Mouse (Mus musculus): ENCODE data around the gene Akap13.
"Not testable (repeated sequence)": the region's sequence is repeated elsewhere in the genome, so short reads cannot be mapped to it uniquely, and the experiment has no call there.

The Akap13 gene

GRCm38 (mm10) chr7:75759992-75760514, 304.7 kb downstream of the Akap13 start:
- in situ Hi-C loops (cut with MseI, MboI): no loop called here

- in situ Hi-C loops (cut with MseI, MboI): not testable (repeated sequence)
Measured at GRCm38 (mm10) chr7:75760661-75761319, 305.5 kb downstream of the Akap13 start.

- in situ Hi-C loops (cut with MseI, MboI): not testable (repeated sequence)
Measured at GRCm38 (mm10) chr7:75762225-75762624, 306.9 kb downstream of the Akap13 start.

DNA sequence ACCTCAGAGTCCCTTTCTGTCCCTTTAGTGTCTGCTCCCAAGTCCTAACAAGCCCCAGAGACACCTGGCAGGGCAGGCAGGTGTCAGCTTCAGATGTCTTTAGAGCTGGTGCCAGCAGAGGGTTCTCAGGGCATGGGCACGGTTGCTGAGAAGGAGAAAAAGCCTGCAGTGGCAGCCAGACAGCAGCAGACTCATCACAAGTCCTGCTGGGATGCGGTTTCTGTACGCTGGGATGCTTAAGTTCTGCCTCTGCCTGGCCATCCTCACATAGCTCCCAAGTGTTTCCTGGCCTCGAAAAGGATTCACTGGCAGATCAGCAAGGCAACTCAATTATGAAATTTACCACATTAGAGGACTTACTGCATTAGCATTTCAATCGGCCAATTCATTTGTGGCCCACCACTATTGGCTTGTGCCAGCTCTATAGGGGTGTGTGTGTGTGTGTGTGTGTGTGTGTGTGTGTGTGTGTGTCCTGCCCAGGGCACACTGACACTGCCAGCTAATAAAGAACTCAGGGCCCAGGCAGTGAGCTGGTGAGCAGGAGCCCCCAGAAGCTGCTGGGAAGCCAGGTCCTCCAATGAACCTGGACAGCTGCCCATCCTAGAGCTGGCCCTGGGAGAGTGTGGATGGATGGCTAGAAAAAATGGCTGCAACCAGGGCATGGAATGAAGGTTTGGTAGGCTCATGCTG, 311.9 kb downstream of the Akap13 start:
- in situ Hi-C loops (cut with MseI, MboI): not testable (repeated sequence)

DNA sequence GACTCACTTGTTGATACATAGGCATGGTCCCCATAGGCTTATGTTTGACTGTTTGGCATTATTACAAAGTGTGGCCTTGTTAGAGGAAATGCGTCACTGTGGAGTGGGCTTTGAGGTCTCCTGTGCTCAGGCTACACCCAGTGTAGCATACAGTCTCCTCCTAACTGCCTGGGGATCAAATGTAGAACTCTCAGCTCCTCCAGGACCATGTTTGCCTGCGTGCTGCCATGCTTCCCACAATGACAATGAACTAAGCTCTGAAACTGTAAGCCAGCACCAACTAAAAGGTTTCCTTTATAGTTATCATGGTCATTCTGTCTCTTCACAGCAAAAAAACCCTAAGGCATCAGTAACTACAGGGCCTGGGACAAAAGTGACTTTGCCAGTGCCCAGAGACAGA, 312.8 kb downstream of the Akap13 start:
- in situ Hi-C loops (cut with MseI, MboI): no loop called here

- in situ Hi-C loops (cut with MseI, MboI): no loop called here
Measured at GRCm38 (mm10) chr7:75769909-75770308, 314.6 kb downstream of the Akap13 start.

DNA sequence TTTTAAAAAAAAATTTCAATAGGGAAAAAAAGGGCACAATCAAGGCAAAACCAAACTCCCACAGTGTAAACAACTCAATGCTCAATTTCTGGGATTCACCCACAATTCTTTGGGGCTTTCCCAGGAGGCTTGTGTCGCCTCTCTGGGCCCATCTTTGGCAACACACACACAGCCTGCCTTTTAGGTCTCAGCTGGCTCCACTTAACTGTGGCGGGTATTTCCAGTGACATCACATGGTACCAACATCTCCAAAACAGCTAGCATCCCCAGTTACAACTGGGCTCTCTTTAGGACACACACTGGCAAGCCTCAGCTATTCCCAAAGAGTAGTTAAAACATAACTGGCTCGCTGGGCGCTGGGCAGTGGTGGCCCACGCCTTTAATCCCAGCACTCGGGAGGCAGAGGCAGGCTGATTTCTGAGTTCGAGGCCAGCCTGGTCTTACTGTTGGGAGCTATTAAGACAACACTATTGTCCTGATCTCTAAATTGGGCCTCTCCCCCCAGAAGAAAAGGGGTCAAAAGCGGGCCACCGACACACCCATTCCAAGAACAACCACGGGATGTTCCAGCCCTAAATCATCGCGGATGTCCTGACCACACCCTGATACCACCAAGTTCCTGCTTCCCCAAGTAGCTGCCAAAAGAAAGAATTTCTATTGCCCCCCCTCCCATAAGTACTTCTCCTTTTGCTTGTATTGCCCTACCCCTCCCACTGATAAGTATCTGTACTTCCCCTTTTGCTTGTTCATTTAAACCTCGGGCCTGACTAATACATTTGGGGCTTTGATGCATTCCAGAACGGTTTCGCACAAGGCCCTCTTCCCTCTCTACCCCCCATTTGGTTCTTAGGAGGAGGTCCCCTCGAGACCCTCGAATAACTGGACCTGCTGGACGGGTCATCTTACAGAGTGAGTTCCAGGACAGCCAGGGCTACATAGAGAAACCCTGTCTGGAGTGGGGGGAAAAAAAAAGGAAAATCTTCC, 319.1 kb downstream of the Akap13 start:
- in situ Hi-C loops (cut with MseI, MboI): not testable (repeated sequence)

DNA sequence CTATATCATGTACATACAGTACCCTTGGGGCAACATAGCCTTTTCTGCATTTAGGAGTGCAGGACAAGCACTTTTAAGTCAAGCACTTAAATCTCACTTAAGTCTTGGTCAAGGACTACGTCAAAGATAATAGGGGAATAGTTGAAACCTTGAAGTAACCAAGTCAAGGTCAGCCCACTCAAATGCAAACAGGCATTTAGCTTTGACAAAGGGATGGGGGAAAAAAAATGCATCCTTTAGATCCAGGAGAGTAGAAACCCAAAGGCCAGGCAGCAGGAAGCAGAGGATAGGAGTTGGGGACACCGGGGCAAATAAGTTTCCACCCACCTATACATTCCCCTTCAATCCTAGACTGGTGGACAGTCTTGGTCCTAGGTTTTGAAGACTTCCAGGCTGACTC, 322.7 kb downstream of the Akap13 start:
- in situ Hi-C loops (cut with MseI, MboI): no loop called here

DNA sequence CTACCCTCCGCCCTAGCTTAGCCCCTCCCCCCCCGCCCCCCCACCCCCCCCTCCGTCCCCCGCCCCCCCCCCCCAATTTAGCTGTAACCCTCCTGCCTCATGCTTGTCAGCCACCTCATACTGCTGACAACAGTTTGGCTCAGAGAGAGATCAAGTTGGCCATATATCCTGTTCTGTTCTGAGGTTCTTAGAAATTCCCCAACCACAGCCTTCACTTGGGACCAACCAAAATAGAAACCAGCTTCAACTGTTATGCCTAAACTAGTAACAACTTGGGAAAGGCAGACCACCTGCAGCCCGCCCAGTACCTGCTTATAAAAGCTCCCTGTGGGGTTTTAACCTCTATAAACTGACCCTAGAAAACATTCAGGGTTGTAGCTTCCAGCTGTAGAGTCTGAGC, 325.5 kb downstream of the Akap13 start:
- in situ Hi-C loops (cut with MseI, MboI): no loop called here

- in situ Hi-C loops (cut with MseI, MboI): no loop called here
Measured at GRCm38 (mm10) chr7:75781298-75781947, 326.1 kb downstream of the Akap13 start.

GRCm38 (mm10) chr7:75781948-75782722, 326.8 kb downstream of the Akap13 start:
- in situ Hi-C loops (cut with MseI, MboI): no loop called here

DNA sequence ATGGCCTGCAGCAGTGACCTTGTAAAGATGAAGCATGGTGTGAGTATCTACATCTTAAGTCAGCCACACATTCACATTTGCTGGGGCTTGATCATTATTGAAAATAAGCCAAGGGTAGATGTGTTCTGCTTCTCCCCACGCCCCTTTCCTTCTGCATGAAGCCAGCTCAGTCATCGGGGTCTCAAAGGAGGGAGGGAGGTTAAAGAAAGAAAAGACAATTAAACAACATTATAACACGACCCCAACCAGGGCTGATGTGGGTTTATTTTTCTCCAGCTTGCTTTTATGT, 327.3 kb downstream of the Akap13 start:
- in situ Hi-C loops (cut with MseI, MboI): no loop called here

GRCm38 (mm10) chr7:75785388-75786328, 330.3 kb downstream of the Akap13 start:
- in situ Hi-C loops (cut with MseI, MboI): loop anchor here (5.0 kb wide), 1 partner anchor 52 kb away; no protein-coding TSS in a partner anchor

DNA sequence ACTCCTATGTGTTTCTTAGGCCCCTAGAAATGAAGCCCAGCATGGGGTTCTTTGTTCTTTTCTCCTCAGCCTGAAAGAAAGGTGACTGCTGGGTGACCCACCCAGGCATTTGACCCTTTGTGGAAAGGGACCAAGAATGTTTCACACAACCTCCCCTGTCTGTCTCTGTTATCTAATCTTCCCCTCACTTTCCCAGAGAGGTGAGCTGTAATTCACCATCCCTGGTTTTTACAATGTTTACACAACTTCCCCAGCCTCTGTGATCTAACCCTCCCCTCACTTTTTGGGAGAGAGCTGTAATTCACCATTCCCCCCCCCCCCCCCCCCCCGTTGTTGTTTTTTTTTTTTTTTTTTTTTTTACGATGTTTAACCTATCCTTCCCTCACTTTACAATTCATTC, 331.5 kb downstream of the Akap13 start:
- in situ Hi-C loops (cut with MseI, MboI): loop anchor here (5.0 kb wide), 1 partner anchor 50 kb away; no protein-coding TSS in a partner anchor

- in situ Hi-C loops (cut with MseI, MboI): loop anchor here (5.0 kb wide), 1 partner anchor 50 kb away; no protein-coding TSS in a partner anchor
Measured at GRCm38 (mm10) chr7:75787371-75787770, 332.0 kb downstream of the Akap13 start.

- in situ Hi-C loops (cut with MseI, MboI): loop anchor here (5.0 kb wide), 1 partner anchor 49 kb away; no protein-coding TSS in a partner anchor
Measured at GRCm38 (mm10) chr7:75788069-75788800, 332.9 kb downstream of the Akap13 start.

DNA sequence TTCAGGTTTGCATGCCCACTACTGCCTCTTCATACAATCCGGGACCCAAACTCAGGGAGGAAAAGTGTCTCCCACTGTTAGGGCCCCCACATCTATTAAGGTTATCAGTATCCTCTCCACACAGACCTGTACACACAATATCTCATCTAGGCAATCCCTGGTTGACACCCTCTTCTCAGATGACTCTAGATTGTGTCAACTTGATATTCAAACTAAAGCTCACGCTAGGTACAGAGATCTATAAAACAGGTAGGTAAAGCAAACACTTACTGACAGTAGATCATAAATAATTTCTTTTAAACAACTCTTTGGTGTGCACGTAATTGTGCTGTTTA, 333.4 kb downstream of the Akap13 start:
- in situ Hi-C loops (cut with MseI, MboI): loop anchor here (5.0 kb wide), 1 partner anchor 49 kb away; no protein-coding TSS in a partner anchor

DNA sequence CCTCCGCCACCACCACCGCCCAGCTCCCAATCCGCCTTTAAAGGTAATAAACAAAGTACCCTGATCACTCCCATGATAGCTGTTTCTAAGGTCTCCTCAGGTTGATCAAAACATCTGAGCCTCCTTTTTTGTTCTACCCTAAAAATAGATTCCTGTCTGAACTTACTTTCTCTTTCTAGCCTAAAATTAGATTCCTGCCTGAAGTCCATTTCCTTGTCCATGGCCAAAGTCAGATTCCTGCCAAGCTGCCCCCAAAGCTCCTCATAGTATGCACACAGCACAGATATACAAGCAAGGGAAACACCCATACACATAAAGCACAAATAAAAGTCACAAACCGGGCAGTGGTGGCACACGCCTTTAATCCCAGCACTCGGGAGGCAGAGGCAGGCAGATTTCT, 334.4 kb downstream of the Akap13 start:
- in situ Hi-C loops (cut with MseI, MboI): loop anchor here (5.0 kb wide), 1 partner anchor 48 kb away; no protein-coding TSS in a partner anchor

Measured in mouse trophoblast stem cell (cell line).